Mouse (Mus musculus) myocyte (in vitro differentiated cells): Measurements from ENCODE around the gene Fcgr3. TPM values are rescaled to one million over a fixed set of nuclear protein-coding genes. Genes with fewer than 3 reads are reported as not detected.
"Not testable (repeated sequence)": the region's sequence is repeated elsewhere in the genome, so short reads cannot be mapped to it uniquely, and the experiment has no call there.

Experiments
- H3K27me3 ChIP-seq: one replicate; pipeline ENCODE4 v1.6.1; 2011; ENCODE audit not compliant: control insufficient read depth, insufficient read depth, insufficient read length
- H3K36me3 ChIP-seq: one replicate; pipeline ENCODE4 v1.6.1; 2011; ENCODE audit not compliant: control insufficient read depth, insufficient read depth
- H3K4me2 ChIP-seq: one replicate; pipeline ENCODE4 v1.6.1; 2011; ENCODE audit warnings: low read depth, control low read depth
- H3K4me3 ChIP-seq: one replicate; pipeline ENCODE4 v1.5.1; 2011; ENCODE audit warnings: mild to moderate bottlenecking, control low read depth, moderate library complexity
- H3K79me2 ChIP-seq: one replicate; pipeline ENCODE4 v1.6.1; 2011; ENCODE audit not compliant: control insufficient read depth, insufficient read depth
- H3ac ChIP-seq: one replicate; pipeline ENCODE4 v1.6.1; 2011; ENCODE audit not compliant: control insufficient read depth, insufficient read length
- CEBPB ChIP-seq: IDR thresholded peaks from 2 replicates; pipeline ENCODE4 v1.6.1; 2011; ENCODE audit warnings: mild to moderate bottlenecking, moderate library complexity; ENCODE audit not compliant: poor library complexity, insufficient read depth, severe bottlenecking
- E2F4 ChIP-seq: IDR thresholded peaks from one replicate; pipeline ENCODE4 v1.6.1; 2011; ENCODE audit warnings: mild to moderate bottlenecking, control low read depth, moderate library complexity; ENCODE audit not compliant: insufficient read depth
- MAX ChIP-seq: IDR thresholded peaks from one replicate; pipeline ENCODE4 v1.6.1; 2011; ENCODE audit warnings: low read depth, mild to moderate bottlenecking, control low read depth
- MYOD1 ChIP-seq, 3 experiments: IDR thresholded peaks; one replicate each; pipeline ENCODE4 v1.6.1; 2011; ENCODE audit warnings: control low read depth in 2 of 3, low read depth in 2 of 3, mild to moderate bottlenecking in 2 of 3, moderate library complexity in 1 of 3; ENCODE audit not compliant: insufficient read length in 2 of 3, control insufficient read depth in 1 of 3
- MYOG ChIP-seq, 3 experiments: IDR thresholded peaks; one replicate each; pipeline ENCODE4 v1.6.1; 2011; ENCODE audit warnings: control low read depth in 2 of 3, low read depth in 2 of 3, mild to moderate bottlenecking in 2 of 3; ENCODE audit not compliant: insufficient read length in 2 of 3, control insufficient read depth in 1 of 3, insufficient read depth in 1 of 3
- POLR2A ChIP-seq: IDR thresholded peaks from one replicate; pipeline ENCODE4 v1.6.1; 2011; ENCODE audit warnings: low read depth, mild to moderate bottlenecking, control low read depth, moderate library complexity; ENCODE audit not compliant: insufficient read length
- POLR2AphosphoS2 ChIP-seq: IDR thresholded peaks from one replicate; pipeline ENCODE4 v1.6.1; 2011; ENCODE audit warnings: low read depth, control low read depth; ENCODE audit not compliant: insufficient read length
- REST ChIP-seq: IDR thresholded peaks from one replicate; pipeline ENCODE4 v1.6.1; 2011; ENCODE audit warnings: mild to moderate bottlenecking, control low read depth, moderate library complexity; ENCODE audit not compliant: insufficient read depth, insufficient read length
- SRF ChIP-seq: IDR thresholded peaks from one replicate; pipeline ENCODE4 v1.6.1; 2011; ENCODE audit warnings: low read depth; ENCODE audit not compliant: control insufficient read depth, insufficient read length
- TCF12 ChIP-seq: IDR thresholded peaks from one replicate; pipeline ENCODE4 v1.6.1; 2011; ENCODE audit warnings: mild to moderate bottlenecking, control low read depth; ENCODE audit not compliant: poor library complexity, insufficient read depth, severe bottlenecking
- TCF3 ChIP-seq: IDR thresholded peaks from one replicate; pipeline ENCODE4 v1.6.1; 2011; ENCODE audit warnings: low read depth, control low read depth; ENCODE audit not compliant: insufficient read length
- USF1 ChIP-seq: IDR thresholded peaks from one replicate; pipeline ENCODE4 v1.6.1; 2011; ENCODE audit warnings: low read depth, mild to moderate bottlenecking, control low read depth, moderate library complexity
- polyA plus RNA-seq: library from polyadenylated mRNA; unstranded; fragments of >200 nt; fragmentation: generic; extraction: Trizol; gene quantifications from one replicate; pipeline ENCODE4 v1.2.1, GENCODE M21; 2012; ENCODE audit warnings: missing spikeins

Fcgr3 gene
- polyA plus RNA-seq, 1 experiment, result 0.05 TPM

GRCm38 (mm10) chr1:171090761-171091160 lies 26.0 kb upstream of the Fcgr3 start:
- no peak overlapping the region for H3K4me3 ChIP-seq
- TF ChIP-seq TCF12 (no peak), MYOD1 (IDR thresholded peaks at IDR 0.05; ENCODE audit: control insufficient read depth in 1 of 3, insufficient read length in 2 of 3, low read depth in 2 of 3) (no peak)

GRCm38 (mm10) chr1:171089891-171090290 lies 25.2 kb upstream of the Fcgr3 start:
- TF ChIP-seq MAX, result no peak
- TF ChIP-seq MYOG (IDR thresholded peaks at IDR 0.05; ENCODE audit: control insufficient read depth in 1 of 3, insufficient read depth in 1 of 3, insufficient read length in 2 of 3, low read depth in 2 of 3), result no peak
- no peak for TF ChIP-seq SRF
- TF ChIP-seq POLR2AphosphoS2, result no peak
- no peak for TF ChIP-seq CEBPB
- no peak for TF ChIP-seq USF1
- TF ChIP-seq E2F4, result no peak
- no peak for TF ChIP-seq MYOD1 (IDR thresholded peaks at IDR 0.05; ENCODE audit: control insufficient read depth in 1 of 3, insufficient read length in 2 of 3, low read depth in 2 of 3)
- no peak for TF ChIP-seq POLR2A
- no peak for TF ChIP-seq REST
- TF ChIP-seq TCF12, result no peak
- TF ChIP-seq TCF3, result no peak
- Histone ChIP-seq H3K4me3 (no peak overlapping the region), H3K79me2 (no peaks in the 10 kb centered on the region), H3K4me2 (no peak overlapping the region), H3K27me3 (no peaks in the 10 kb centered on the region), H3ac (no peak overlapping the region), H3K36me3 (no peaks in the 10 kb centered on the region)

More at GRCm38 (mm10) chr1:171090761-171091160, 26.0 kb upstream of the Fcgr3 start:
- Histone ChIP-seq H3K4me2 (no peak overlapping the region), H3ac (no peak overlapping the region), H3K79me2 (no peaks in the 10 kb centered on the region), H3K36me3 (no peaks in the 10 kb centered on the region), H3K27me3 (no peaks in the 10 kb centered on the region)

- peak overlapping the region; percentile 31 for H3K4me2 ChIP-seq
- H3ac ChIP-seq, H3K79me2 ChIP-seq, H3K4me3 ChIP-seq, H3K27me3 ChIP-seq, H3K36me3 ChIP-seq: not testable (repeated sequence)
These were observed 23.6 kb upstream of the Fcgr3 start for GRCm38 (mm10) chr1:171088237-171088869.

- H3K79me2 ChIP-seq, result no peaks in the 10 kb centered on the region
- H3K4me3 ChIP-seq, result no peak overlapping the region
- no peaks in the 10 kb centered on the region for H3K36me3 ChIP-seq
- TF ChIP-seq MYOG (IDR thresholded peaks at IDR 0.05; ENCODE audit: control insufficient read depth in 1 of 3, insufficient read depth in 1 of 3, insufficient read length in 2 of 3, low read depth in 2 of 3), result no peak
- H3ac ChIP-seq, result no peak overlapping the region
- no peaks in the 10 kb centered on the region for H3K27me3 ChIP-seq
- no peak overlapping the region for H3K4me2 ChIP-seq
These were observed 21.0 kb upstream of the Fcgr3 start for GRCm38 (mm10) chr1:171085718-171086117.

GRCm38 (mm10) chr1:171081512-171082231 lies 16.9 kb upstream of the Fcgr3 start:
- H3ac ChIP-seq, H3K4me2 ChIP-seq, H3K36me3 ChIP-seq, H3K79me2 ChIP-seq, H3K4me3 ChIP-seq, H3K27me3 ChIP-seq: not testable (repeated sequence)

- not testable (repeated sequence) for H3K4me2 ChIP-seq, H3K79me2 ChIP-seq, H3ac ChIP-seq, H3K36me3 ChIP-seq, H3K4me3 ChIP-seq, H3K27me3 ChIP-seq
These were observed 15.1 kb upstream of the Fcgr3 start for GRCm38 (mm10) chr1:171079825-171080224.

- H3K4me2 ChIP-seq, H3K36me3 ChIP-seq, H3K79me2 ChIP-seq, H3K4me3 ChIP-seq, H3K27me3 ChIP-seq, H3ac ChIP-seq: not testable (repeated sequence)
These were observed 14.6 kb upstream of the Fcgr3 start for GRCm38 (mm10) chr1:171079345-171079744.

GRCm38 (mm10) chr1:171078419-171078818 lies 13.7 kb upstream of the Fcgr3 start:
- H3K4me3 ChIP-seq, H3K36me3 ChIP-seq, H3K4me2 ChIP-seq, H3K27me3 ChIP-seq, H3K79me2 ChIP-seq, H3ac ChIP-seq: not testable (repeated sequence)

- not testable (repeated sequence) for H3ac ChIP-seq, H3K36me3 ChIP-seq, H3K4me3 ChIP-seq, H3K4me2 ChIP-seq, H3K79me2 ChIP-seq, H3K27me3 ChIP-seq
These were observed 13.2 kb upstream of the Fcgr3 start for GRCm38 (mm10) chr1:171077955-171078354.

- not testable (repeated sequence) for H3K79me2 ChIP-seq, H3K4me3 ChIP-seq, H3K4me2 ChIP-seq, H3ac ChIP-seq, H3K36me3 ChIP-seq, H3K27me3 ChIP-seq
These were observed 12.5 kb upstream of the Fcgr3 start for GRCm38 (mm10) chr1:171077192-171077591.
